Mouse (Mus musculus) ES-Bruce4 (cell line): Measurements from ENCODE around the gene Exoc3l.

ENCODE experiments used
- CTCF ChIP-seq: IDR thresholded peaks from one replicate; pipeline ENCODE4 v1.8.1; 2011; ENCODE audit warnings: low read depth, low read length
- EP300 ChIP-seq: IDR thresholded peaks from 2 replicates; pipeline ENCODE4 v1.6.1; 2011; ENCODE audit warnings: low read depth, low read length; ENCODE audit not compliant: insufficient read depth
- POLR2A ChIP-seq: IDR thresholded peaks from one replicate; pipeline ENCODE4 v1.8.1; 2011; ENCODE audit warnings: low read length; ENCODE audit not compliant: insufficient read depth

- TF ChIP-seq CTCF (no peak), POLR2A (no peak), EP300 (no peak)
Observed at GRCm38 (mm10) chr8:105303396-105303795, 7.5 kb upstream of the Exoc3l start.
